Mouse (Mus musculus) erythroid progenitor cell, adult 5-6 weeks (primary cell): ENCODE data around the gene Ppfia3. TPM values are rescaled to one million over a fixed set of nuclear protein-coding genes. Genes with fewer than 3 reads are reported as not detected.
"Not testable (repeated sequence)": the region's sequence is repeated elsewhere in the genome, so short reads cannot be mapped to it uniquely, and the experiment has no call there.

Experiments
- ATAC-seq: replicated peaks from 2 replicates; pipeline ENCODE4 v1.8.0; 2016; ENCODE audit warnings: moderate number of reproducible peaks, mild to moderate bottlenecking, moderate TSS enrichment, inconsistent platforms; ENCODE audit not compliant: poor library complexity, low FRiP score, severe bottlenecking
- total RNA-seq, 2 experiments: library from RNA; stranded (forward) in 1 of 2; stranded (reverse) in 1 of 2; fragments of 150-400 nt in 1 of 2; fragments of 186-747, 209-891 nt in 1 of 2; gene quantifications; 2 replicates each; pipeline versions ENCODE4 v1.2.3 to v1.2.4; 2015 to 2017; ENCODE audit warnings: low replicate concordance in 2 of 2

Gene Ppfia3
- total RNA-seq (2015; ENCODE audit: low replicate concordance) (not detected in 2 replicates), total RNA-seq (2017; ENCODE audit: low replicate concordance) (not detected in 2 replicates)

DNA sequence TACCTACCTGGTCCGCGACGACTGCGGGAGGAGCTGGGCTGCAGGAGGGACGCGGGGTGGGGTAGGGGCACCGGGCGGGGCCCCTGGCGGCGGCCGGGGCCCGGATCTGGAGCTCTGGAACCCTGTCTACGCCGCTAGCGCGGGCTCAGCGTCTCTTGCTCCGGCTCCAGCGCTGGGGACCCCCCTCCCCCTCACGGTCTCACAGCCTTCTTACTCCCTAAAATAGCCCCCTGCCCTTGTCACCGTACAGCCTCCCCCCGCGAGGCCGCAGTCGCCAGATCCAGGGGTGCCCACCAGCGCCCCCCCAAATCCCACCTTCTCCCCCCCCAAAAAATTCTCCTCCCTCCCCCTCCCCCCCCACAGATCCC lies at the start of gene Ppfia3:
Ppfia3 (minus strand) TSS at position 368 of the 368 bp plus-strand sequence.
- no peak for ATAC-seq

DNA sequence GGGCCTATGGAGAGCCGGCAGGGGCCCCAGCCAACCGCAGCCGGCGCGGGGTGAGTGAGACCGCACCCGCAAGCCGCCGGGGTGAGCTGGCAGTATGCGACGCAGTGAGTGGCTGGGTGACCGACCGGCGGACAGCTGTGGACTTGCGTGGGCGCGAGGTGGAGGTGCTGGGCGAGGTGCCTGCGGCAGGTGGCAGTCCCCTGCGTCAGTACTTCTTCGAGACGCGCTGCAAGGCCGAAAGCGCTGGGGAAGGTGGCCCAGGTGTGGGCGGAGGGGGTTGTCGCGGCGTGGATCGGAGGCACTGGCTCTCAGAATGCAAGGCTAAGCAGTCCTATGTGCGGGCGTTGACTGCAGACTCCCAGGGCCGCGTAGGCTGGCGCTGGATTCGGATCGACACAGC lies 48.8 kb upstream of the Ppfia3 start:
- no peak for ATAC-seq

DNA sequence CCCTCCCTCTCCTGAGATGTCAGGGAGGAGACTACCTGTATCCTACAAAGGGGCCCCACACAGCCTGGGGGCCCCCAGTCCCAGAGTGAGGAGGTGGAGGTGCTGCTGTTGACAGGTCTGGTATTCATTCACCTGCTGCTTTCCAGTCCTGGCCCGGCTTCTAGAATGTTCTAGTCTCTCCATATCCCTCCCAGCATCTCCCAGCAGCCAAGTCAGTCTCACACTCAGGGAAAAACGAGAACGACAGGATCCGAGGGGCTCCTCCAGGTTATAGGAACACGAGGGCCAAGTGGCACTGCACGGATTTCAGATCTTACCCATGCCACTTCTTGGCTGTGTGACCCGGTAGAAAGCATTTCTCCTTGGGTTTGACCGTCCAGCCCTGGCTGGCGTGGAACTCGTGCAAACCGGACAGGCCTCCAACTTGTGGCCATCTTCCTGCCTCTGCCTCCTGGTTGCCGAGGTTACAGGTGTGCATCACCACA lies 48.0 kb upstream of the Ppfia3 start:
- ATAC-seq, result no peak

DNA sequence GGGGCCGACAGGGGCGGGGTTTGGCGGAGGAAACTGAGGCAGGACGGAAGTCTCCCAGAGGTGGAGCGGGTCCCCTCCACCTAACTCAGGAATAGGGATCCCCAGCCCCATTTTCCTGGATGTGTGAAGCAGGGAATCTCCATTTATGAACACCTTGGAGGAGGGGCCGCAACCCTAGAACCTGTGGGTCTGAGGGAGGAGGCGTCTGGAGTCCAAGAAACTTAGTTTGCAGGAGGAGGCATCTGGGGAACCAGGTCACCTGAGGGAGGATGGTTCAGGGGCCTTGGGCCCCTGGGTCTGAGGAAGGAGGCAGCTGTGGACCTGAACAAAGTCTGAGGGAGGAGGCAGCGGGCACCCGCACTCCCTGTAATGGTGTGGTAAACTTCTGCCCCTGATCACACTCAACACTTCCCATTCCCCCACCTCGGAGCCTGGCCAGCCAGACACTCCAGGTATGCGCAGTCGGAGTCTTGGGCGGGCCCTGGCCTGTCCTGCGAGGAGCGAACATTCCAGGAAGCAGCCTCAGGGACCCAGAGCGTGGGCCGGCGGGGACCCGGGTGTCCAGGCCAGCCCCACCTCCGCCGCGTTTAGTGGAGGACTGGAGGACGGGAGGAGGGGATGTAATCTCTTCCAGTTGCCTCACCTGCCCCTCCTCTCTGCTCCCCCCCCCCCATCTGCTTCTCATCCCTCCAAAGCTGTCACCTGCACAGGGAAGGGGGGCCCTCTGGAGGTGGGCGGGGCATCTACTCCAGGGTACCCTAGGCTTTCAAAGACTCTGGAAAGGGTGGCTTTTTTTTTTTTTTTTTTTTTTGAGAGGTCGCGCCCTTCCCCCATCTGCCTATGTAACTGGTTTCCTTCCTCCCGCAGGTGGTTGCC lies 47.3 kb upstream of the Ppfia3 start:
- ATAC-seq, result 0 out of 2 replicates have a peak, but pooled peaks have one; percentile 23

DNA sequence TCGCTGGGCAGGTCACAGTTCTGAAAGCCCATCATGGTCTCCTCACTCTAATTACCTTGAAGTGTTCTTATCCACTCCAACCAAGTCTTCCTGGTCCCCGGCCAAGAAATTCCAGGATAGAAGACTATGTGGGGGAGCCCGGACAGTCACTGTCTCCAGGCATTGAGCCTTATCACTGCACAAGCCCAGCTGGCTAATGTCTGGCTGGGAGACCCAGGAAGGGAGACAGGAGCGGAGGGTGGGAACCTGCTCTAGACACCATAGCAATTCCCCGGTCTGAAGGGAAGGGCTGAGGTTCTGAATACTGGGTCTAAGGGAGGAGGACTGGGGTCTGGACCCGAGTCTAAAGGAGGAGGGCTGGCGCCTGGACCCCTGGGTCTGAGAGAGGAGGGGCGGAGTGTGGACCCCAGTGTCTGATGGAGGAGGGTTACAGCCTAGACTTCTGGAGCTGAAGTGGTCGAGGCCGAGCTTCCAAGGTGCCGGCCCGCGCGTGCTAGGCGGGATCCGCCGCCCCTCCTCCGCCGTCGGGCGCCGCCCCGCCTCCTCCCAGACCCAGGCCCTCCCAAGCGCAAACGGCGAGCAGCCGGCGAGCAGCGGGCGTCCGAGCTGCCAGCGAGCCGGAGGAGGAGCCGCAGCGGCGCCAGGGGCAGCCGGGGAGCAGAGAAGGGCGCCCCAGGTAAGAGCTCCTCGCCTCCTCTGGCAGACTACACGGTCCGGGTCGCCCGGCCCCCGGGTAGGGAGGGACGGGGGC lies 46.5 kb upstream of the Ppfia3 start, which contains the start of gene Ntf5:
Ntf5 (plus strand) TSS at position 583 of the 751 bp plus-strand sequence.
- no peak for ATAC-seq

DNA sequence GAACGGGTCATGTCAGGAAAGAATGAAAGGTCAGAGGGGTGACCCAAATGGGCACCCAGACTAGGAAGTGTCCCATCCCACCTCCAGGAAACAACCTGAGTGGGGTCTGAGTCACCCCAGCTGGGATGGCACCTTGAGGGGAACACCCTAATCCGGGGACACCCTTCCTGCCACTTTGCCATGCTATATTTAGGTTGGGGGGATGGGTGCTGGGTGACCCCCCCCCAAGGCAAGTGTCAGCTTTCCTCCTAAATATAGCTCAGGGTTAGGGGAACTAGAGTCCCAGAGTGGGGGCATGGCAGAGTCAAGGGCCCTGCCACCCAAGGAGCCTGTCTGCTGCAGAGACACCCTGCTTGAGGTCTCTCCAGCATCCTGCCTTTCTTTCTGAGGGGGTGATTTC lies 45.6 kb upstream of the Ppfia3 start:
- ATAC-seq, result no peak

DNA sequence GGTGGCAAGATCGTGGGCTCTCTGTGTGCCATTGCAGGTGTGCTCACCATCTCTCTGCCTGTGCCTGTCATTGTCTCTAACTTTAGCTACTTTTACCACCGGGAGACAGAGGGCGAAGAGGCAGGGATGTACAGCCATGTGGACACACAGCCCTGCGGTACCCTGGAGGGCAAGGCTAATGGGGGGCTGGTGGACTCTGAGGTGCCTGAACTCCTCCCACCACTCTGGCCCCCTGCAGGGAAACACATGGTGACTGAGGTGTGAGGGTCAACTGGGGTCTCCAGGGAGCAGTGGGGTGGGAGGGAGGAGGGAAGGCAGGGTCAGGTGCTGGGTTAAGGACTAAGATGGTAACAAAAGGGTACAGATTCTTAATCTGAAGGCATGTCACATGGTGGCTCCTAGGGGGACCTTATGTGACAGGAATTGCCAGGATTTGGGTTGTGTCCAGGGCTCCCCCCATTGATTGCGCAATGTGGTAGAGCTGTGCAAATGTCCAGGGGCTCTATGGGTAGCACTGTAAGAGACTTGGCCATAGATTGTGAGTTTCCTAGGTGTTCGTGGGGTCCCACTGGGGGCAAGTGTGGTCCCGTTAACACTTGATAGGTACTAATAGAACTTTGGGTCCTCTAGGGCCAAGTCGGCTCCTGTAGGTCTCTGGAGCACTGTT lies 42.8 kb upstream of the Ppfia3 start:
- ATAC-seq, result no peak

DNA sequence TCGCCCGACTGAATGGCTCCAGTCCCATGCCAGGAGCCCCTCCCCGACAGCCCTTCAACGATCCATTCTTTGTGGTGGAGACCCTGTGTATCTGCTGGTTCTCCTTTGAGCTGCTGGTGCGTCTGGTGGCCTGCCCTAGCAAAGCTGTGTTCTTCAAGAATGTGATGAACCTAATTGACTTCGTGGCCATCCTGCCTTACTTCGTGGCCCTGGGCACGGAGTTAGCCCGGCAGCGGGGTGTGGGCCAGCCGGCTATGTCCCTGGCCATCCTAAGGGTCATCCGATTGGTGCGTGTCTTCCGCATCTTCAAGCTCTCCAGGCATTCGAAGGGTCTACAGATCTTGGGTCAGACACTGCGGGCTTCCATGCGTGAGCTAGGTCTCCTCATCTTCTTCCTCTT lies 42.1 kb upstream of the Ppfia3 start:
- ATAC-seq, result no peak

DNA sequence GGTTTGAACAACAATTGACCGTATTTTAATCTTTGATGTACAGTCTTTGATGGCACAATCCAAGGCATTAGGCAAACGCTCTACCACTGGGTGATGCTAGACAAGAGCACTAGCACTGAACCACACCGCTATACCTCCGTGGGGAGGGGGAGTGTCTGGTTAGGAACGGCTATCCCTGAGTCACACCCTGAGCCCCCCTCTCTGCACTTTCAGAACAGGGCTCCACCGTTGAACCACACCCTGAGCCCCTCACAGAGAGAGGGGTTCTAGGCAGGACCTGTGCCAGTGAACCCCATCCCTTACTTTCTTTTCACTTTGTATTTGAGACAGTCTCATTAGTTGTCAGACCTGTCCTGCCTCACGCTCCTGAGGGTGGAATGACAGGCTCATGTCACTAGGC lies 41.5 kb upstream of the Ppfia3 start:
- no peak for ATAC-seq

DNA sequence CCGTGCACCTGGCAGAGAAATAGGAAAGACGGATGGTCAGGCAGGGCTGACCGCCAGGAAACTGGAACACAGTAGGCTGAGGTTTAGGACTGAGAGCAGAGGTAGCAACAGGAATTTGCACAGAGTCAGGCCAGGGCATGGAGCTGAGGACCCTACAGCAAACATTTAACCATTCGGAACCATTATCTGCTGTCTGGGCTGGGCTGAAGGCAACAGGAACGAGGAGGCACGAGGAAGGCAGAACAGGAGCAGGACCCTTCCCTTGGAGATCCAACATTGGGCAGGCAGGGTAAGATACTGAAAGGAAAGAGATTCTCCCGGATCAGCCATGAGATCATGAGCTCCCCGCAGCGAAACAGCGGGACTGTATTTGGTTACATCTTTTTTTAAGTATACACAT lies 41.0 kb upstream of the Ppfia3 start:
- no peak for ATAC-seq

DNA sequence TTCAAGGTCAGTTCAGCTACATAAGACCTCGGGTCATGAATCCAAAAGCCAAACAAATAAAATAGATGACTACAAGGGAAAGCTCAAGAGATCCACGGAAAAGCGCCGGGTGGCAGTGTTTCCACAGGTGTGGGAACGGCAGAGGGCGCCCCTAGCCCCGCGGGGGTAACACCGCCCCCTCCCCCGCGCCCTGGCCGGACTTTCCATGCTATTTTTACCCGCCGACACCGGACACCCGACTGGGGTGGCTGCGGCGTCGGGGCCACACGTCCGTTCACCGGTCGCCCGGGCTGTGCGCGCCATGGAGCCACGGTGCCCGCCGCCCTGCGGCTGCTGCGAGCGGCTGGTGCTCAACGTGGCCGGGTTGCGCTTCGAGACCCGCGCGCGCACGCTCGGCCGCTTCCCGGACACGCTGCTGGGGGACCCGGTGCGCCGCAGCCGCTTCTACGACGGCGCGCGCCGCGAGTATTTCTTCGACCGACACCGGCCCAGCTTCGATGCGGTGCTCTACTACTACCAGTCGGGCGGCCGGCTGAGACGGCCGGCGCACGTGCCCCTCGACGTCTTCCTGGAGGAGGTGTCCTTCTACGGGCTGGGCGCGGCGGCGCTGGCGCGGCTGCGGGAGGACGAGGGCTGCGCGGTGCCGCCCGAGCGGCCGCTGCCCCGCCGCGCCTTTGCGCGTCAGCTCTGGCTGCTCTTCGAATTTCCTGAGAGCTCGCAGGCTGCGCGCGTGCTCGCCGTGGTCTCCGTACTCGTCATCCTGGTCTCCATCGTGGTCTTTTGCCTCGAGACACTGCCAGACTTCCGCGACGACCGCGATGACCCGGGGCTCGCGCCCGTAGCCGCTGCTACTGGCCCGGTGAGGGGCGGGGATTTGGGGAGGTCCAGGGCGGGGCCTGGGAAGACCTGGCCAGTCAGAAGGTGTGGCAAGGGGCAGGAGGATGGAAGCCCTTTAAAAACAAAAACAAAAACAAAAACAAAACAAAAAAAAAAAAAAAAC lies 39.6 kb upstream of the Ppfia3 start:
- ATAC-seq, result no peak

DNA sequence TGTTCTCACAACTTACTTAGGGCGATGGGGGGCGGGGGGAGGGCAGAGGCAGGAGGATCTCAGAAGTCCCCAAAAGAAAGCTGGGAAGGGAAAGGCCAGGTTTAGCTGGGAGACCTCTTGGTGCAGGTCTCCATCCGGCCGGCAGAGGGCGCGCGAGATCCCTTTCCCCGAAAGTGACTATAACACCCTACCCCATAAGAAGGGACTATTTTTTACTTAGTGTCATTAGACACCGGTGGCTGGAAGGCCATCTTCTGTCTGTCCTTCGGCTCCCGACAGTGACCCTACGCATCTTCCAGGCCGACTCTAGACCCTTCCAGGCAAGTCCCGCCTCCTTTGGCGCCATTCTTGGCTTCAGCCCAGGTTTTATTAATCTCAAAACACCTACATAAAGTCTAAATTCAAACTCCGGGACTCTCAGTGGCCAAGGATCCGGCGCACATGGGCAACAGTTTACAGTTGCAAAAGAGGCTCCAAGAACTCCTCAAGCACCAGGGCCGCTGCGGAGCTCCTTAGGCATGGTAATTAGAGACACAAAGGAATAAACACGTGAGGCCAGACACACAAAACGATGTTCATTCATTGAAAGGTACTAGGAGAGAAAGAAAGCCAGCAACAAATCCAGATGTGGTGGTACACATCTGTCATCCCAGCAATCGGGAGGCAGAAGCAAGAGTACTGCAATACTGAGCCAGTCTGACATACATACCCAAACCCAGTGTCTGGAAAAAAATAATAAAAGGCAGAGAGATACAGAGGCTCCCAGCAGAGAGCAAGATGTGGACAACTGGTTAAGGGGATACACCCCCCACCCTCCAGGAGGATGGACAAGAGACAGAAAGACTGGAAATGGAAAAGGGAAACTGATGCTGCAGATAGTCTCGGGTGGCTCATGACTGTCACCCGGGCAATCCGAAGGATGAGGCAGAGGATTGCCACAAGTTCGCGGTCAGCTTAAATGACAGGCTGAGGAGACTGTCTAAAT lies 38.6 kb upstream of the Ppfia3 start, which contains the start of gene Kcna7:
Kcna7 (plus strand) TSS at position 563 of the 985 bp plus-strand sequence.
- peak; percentile 80 for ATAC-seq

DNA sequence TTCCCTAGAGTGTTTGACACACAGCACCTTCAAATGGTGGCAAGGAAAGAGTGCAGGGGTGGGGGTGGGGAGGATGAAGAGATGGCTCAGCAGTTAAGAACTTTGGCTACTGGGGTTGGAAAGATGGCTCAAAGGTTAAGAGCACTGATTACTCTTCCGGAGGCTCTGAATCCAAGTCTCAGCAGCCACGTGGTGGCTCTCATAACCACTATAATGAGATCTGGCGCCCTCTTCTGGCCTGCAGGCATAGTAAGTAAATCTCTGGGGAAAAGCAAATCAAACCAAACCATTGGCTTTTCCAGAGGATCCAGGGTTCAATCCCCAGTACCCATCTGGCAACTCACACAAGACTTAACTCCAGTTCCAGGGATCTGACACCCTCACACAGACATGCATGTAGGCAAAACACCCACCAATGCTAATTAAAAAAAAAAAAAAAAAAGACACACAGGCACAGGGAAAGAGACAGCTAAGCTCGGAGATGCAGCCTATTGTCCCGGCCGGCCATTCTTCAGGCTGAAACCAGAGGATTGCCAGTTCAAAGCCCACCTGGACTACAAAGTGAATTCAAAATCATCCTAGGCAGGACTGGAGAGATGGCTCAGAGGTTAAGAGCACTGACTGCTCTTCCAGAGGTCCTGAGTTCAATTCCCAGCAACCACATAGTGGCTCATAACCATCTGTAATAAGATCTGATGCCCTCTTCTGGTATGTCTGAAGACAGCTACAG lies 36.9 kb upstream of the Ppfia3 start:
- ATAC-seq, result 0 out of 2 replicates have a peak, but pooled peaks have one; percentile 32

DNA sequence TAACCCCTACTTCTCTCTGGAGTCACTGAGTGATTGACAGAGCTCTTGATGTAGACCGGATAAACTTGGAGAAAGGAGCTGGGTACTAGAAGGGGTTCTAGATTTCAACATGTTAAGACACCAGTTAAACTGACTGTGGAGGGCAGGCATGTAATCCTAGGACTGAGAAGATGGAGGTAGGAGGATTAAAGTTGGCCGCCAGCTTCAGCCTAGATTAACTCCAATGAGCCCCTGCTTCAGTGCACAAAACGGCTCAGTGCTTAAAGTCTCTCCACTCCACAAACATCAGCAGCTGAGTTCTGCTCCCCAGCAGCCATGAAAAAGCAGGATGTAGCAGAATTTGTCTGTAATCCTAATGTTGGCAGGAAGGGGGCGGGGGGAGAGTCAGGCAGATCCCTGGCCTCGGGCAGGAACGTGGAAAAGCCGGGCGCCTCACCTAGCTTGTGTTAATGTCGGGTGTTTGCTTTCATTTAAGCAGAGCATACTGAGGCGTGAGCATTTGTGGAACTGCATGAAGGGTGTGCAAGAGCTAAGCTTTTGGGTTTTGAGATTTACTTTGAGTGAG lies 34.8 kb upstream of the Ppfia3 start:
- no peak for ATAC-seq

DNA sequence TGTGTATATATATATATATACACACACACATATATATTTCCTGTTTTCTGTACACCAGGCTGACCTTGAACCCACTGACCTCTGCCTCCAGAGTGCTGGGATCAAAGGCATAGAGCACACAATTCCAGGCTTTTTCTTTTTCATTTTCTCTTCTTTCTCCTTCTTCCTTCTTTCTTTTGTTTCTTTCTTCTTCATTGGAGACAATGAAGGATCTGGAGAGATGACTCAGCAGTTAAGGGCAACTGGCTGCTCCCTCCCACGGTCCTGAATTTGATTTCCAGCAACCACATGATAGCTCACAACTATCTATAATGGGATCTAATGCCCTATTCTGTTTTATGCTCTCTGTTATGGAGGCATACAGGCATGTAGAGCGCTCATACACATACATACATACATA lies 30.0 kb upstream of the Ppfia3 start:
- ATAC-seq, result no peak

DNA sequence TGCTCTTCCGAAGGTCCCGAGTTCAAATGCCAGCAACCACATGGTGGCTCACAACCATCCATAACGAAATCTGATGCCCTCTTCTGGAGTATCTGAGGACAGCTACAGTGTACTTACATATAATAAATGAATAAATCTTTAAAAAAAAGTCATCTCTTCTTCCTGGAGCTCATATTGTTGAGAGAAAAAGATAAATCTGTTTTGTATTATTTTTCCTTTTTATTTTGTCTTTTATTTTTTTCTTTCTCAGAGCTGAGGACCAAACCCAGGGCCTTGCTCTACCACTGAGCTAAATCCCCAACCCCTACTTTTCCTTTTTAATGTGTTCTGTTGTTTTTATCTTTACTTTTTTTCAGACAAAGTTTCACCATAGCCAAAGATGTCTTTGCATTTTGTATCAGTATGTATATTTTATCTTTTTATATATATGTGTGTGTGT lies 29.5 kb upstream of the Ppfia3 start:
- not testable (repeated sequence) for ATAC-seq
